Mouse (Mus musculus): ENCODE data around the gene Hnrnpa2b1.

Hnrnpa2b1 gene

GRCm38 (mm10) chr6:51468891-51469561 lies 668 bp downstream of the Hnrnpa2b1 start:
- DNase-seq = peak; percentile 77 to 84

- DNase-seq = no peak
These were observed 2.0 kb downstream of the Hnrnpa2b1 start for GRCm38 (mm10) chr6:51467649-51468048.

- no peak for DNase-seq
These were observed 9.3 kb downstream of the Hnrnpa2b1 start for GRCm38 (mm10) chr6:51460363-51460762.

GRCm38 (mm10) chr6:51460021-51460360 lies 9.7 kb downstream of the Hnrnpa2b1 start:
- DNase-seq = no peak

- no peak for DNase-seq
These were observed 10.2 kb downstream of the Hnrnpa2b1 start for GRCm38 (mm10) chr6:51459313-51460020.

GRCm38 (mm10) chr6:51458925-51459312 lies 10.8 kb downstream of the Hnrnpa2b1 start:
- peak in 1 of 2 experiments; percentile 12 for DNase-seq

GRCm38 (mm10) chr6:51457770-51458387 lies 11.8 kb downstream of the Hnrnpa2b1 start:
- no peak for DNase-seq

- DNase-seq = no peak
These were observed 12.4 kb downstream of the Hnrnpa2b1 start for GRCm38 (mm10) chr6:51457283-51457682.

- no peak for DNase-seq
These were observed 13.5 kb downstream of the Hnrnpa2b1 start for GRCm38 (mm10) chr6:51456198-51456597.

GRCm38 (mm10) chr6:51454949-51455348 lies 14.7 kb downstream of the Hnrnpa2b1 start:
- no peak for DNase-seq

- no peak for DNase-seq
These were observed 16.7 kb downstream of the Hnrnpa2b1 start for GRCm38 (mm10) chr6:51452927-51453503.

- no peak for DNase-seq
These were observed 27.4 kb downstream of the Hnrnpa2b1 start for GRCm38 (mm10) chr6:51442191-51442835.

GRCm38 (mm10) chr6:51438826-51439330 lies 30.8 kb downstream of the Hnrnpa2b1 start:
- DNase-seq = no peak

- peak; percentile 34 to 42 for DNase-seq
These were observed 32.0 kb downstream of the Hnrnpa2b1 start for GRCm38 (mm10) chr6:51437665-51438064.

- no peak for DNase-seq
These were observed 35.4 kb downstream of the Hnrnpa2b1 start for GRCm38 (mm10) chr6:51434270-51434669.

- DNase-seq = peak; percentile 63 to 77
These were observed 36.9 kb downstream of the Hnrnpa2b1 start, which contains the start of gene Nfe2l3 for GRCm38 (mm10) chr6:51432535-51433397. Gene Nfe2l3 (plus strand): TSS chr6:51432670.

GRCm38 (mm10) chr6:51424537-51424936 lies 45.2 kb downstream of the Hnrnpa2b1 start:
- DNase-seq = no peak

GRCm38 (mm10) chr6:51423466-51424122 lies 46.1 kb downstream of the Hnrnpa2b1 start:
- DNase-seq = no peak

GRCm38 (mm10) chr6:51417306-51417936 lies 52.3 kb downstream of the Hnrnpa2b1 start:
- peak in 1 of 2 experiments; percentile 57 for DNase-seq

GRCm38 (mm10) chr6:51416433-51416832 lies 53.3 kb downstream of the Hnrnpa2b1 start:
- DNase-seq = no peak
